ENCODE assay signal across 24 mouse cellular contexts in the genomic region with DNA sequence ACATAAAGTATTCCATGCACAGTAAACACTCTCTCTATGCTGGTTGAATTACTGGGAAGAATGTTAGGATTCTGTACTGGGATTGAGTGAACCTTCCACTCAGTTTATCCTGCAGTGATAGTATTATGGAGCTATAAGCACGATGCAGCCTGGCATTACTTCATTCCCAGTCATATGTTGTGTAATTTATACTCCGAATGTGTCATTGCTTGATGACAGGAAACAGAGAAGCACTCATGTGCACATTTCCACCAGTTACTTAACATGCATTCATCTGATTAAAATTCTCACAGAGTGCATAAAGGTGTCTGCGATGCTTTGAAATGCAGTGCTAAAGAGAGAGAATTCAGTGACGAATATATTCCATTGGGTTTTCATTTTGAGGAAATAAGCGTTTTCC.
DNase-seq lines count a peak whose midpoint lies in the region; ATAC-seq and TF ChIP-seq lines count a peak whose summit lies in the region.
"Had no signal": no experiment of that assay in that cellular context is flagged by ENCODE, and none has a peak within 500 bp of the region (broad histone marks: within the 10 kb centered on the region; RNA-seq: fewer than 3 reads in every experiment).

No protein-coding gene starts in this region.

- no peaks in the 10 kb centered on the region for H3K9me3 ChIP-seq in forebrain, embryonic 13.5 days (replicated peaks)
- no peaks in the 10 kb centered on the region for H3K9me3 ChIP-seq in forebrain, embryonic 11.5 days (ENCODE audit: control insufficient read depth, low read length)
- H3K9me3 ChIP-seq in forebrain, embryonic 15.5 days, result no peaks in the 10 kb centered on the region
- H3K9me3 ChIP-seq in forebrain, embryonic 10.5 days, result no peaks in the 10 kb centered on the region
- H3K9me3 ChIP-seq in forebrain, postnatal 0 days (ENCODE audit: low read length), result no peaks in the 10 kb centered on the region
- H3K9me3 ChIP-seq: embryonic facial prominence, embryonic 13.5 days; embryonic facial prominence, embryonic 15.5 days; G1E had no signal

- no peaks in the 10 kb centered on the region for H3K36me3 ChIP-seq in forebrain, embryonic 13.5 days (ENCODE audit: poor library complexity, severe bottlenecking)
- no peaks in the 10 kb centered on the region for H3K36me3 ChIP-seq in forebrain, embryonic 11.5 days (ENCODE audit: control insufficient read depth, insufficient read depth, low read length)
- no peaks in the 10 kb centered on the region for H3K36me3 ChIP-seq in forebrain, embryonic 15.5 days
- no peaks in the 10 kb centered on the region for H3K36me3 ChIP-seq in forebrain, embryonic 10.5 days (replicated peaks)
- H3K36me3 ChIP-seq in forebrain, postnatal 0 days (ENCODE audit: insufficient read depth), result no peaks in the 10 kb centered on the region
- H3K36me3 ChIP-seq: embryonic facial prominence, embryonic 13.5 days; embryonic facial prominence, embryonic 15.5 days; G1E had no signal

- 84% methylated on average over 5 of the region's 5 CpGs for WGBS in forebrain, embryonic 13.5 days
- 92% methylated on average over 5 of the region's 5 CpGs for WGBS in forebrain, embryonic 11.5 days
- WGBS in forebrain, embryonic 15.5 days, result 67% methylated on average over 5 of the region's 5 CpGs
- WGBS in forebrain, embryonic 10.5 days, result 94% methylated on average over 5 of the region's 5 CpGs
- WGBS in forebrain, postnatal 0 days, result 54% methylated on average over 5 of the region's 5 CpGs

- no peak for TF ChIP-seq CTCF in forebrain, postnatal 0 days (IDR thresholded peaks at IDR 0.05; ENCODE audit: low read depth)

- no peaks in the 10 kb centered on the region for H3K27me3 ChIP-seq in forebrain, embryonic 13.5 days
- no peaks in the 10 kb centered on the region for H3K27me3 ChIP-seq in forebrain, embryonic 11.5 days (ENCODE audit: control insufficient read depth, insufficient read depth, low read length)
- no peaks in the 10 kb centered on the region for H3K27me3 ChIP-seq in forebrain, embryonic 15.5 days
- H3K27me3 ChIP-seq in forebrain, embryonic 10.5 days (ENCODE audit: poor library complexity, severe bottlenecking), result no peaks in the 10 kb centered on the region
- no peaks in the 10 kb centered on the region for H3K27me3 ChIP-seq in forebrain, postnatal 0 days (ENCODE audit: insufficient read depth, low read length)
- H3K27me3 ChIP-seq: embryonic facial prominence, embryonic 13.5 days; embryonic facial prominence, embryonic 15.5 days; Patski had no signal

- H3K4me1 ChIP-seq in forebrain, embryonic 13.5 days, result no peaks in the 10 kb centered on the region
- H3K4me1 ChIP-seq in forebrain, embryonic 11.5 days (replicated peaks; ENCODE audit: control insufficient read depth, insufficient read depth, low read length), result no peaks in the 10 kb centered on the region
- no peaks in the 10 kb centered on the region for H3K4me1 ChIP-seq in forebrain, embryonic 15.5 days
- no peaks in the 10 kb centered on the region for H3K4me1 ChIP-seq in forebrain, embryonic 10.5 days
- no peaks in the 10 kb centered on the region for H3K4me1 ChIP-seq in forebrain, postnatal 0 days (ENCODE audit: insufficient read depth)
- H3K4me1 ChIP-seq: embryonic facial prominence, embryonic 13.5 days; embryonic facial prominence, embryonic 15.5 days had no signal

- no peak overlapping the region for H3K4me2 ChIP-seq in forebrain, embryonic 13.5 days
- H3K4me2 ChIP-seq in forebrain, embryonic 11.5 days (ENCODE audit: low read depth, low read length, severe bottlenecking), result no peak overlapping the region
- H3K4me2 ChIP-seq in forebrain, embryonic 15.5 days (replicated peaks), result no peak overlapping the region
- no peak overlapping the region for H3K4me2 ChIP-seq in forebrain, postnatal 0 days (ENCODE audit: low read depth)
- H3K4me2 ChIP-seq: embryonic facial prominence, embryonic 13.5 days; embryonic facial prominence, embryonic 15.5 days had no signal

- no peak overlapping the region for H3K27ac ChIP-seq in forebrain, embryonic 13.5 days
- no peak overlapping the region for H3K27ac ChIP-seq in forebrain, embryonic 11.5 days (ENCODE audit: low read depth, low read length)
- no peak overlapping the region for H3K27ac ChIP-seq in forebrain, embryonic 15.5 days (replicated peaks)
- H3K27ac ChIP-seq in forebrain, embryonic 10.5 days, result no peak overlapping the region
- no peak overlapping the region for H3K27ac ChIP-seq in forebrain, postnatal 0 days (ENCODE audit: low read depth, low read length)
- H3K27ac ChIP-seq: embryonic facial prominence, embryonic 13.5 days; embryonic facial prominence, embryonic 15.5 days had no signal

- peak; percentile 45; the same call in 1 of the 2 replicates for ATAC-seq in forebrain, embryonic 13.5 days
- no peak for ATAC-seq in forebrain, embryonic 11.5 days (replicated peaks; ENCODE audit: low FRiP score)
- peak; percentile 81 for ATAC-seq in forebrain, embryonic 15.5 days (replicated peaks)
- ATAC-seq in forebrain, postnatal 0 days, result peak; percentile 78
- ATAC-seq: activated CD4-positive, CD25-positive, alpha-beta regulatory T cell, adult 4 months; CD4-positive, CD25-positive, alpha-beta regulatory T cell, adult 4 months; Patski had no signal

- no peak overlapping the region for H3K9ac ChIP-seq in forebrain, embryonic 13.5 days
- no peak overlapping the region for H3K9ac ChIP-seq in forebrain, embryonic 11.5 days (ENCODE audit: low read length)
- no peak overlapping the region for H3K9ac ChIP-seq in forebrain, embryonic 15.5 days (replicated peaks)
- H3K9ac ChIP-seq in forebrain, postnatal 0 days, result no peak overlapping the region
- H3K9ac ChIP-seq: embryonic facial prominence, embryonic 13.5 days; embryonic facial prominence, embryonic 15.5 days had no signal

- DNase-seq in forebrain, embryonic 11.5 days (ENCODE audit: low spot score), result no peak
- no peak for DNase-seq in forebrain, embryonic 10.5 days (ENCODE audit: extremely low spot score, low spot score)
- peak; percentile 20 for DNase-seq in forebrain, postnatal 0 days
- no peak for DNase-seq in retina, postnatal 1 day
- DNase-seq: adrenal gland, adult 8-10 months; adrenal gland, postnatal 14 days; adrenal gland, postnatal 36 days; B cell, adult 2 months; cerebellum, adult 11 months; cerebellum, adult 18-20 months; cerebellum, adult 8-10 months; cerebellum, adult 9-11 months; cerebellum, postnatal 14 days; cerebellum, postnatal 36 days; embryo, embryonic 11 days had no signal

- H3K4me3 ChIP-seq in forebrain, embryonic 13.5 days, result no peak overlapping the region
- no peak overlapping the region for H3K4me3 ChIP-seq in forebrain, embryonic 11.5 days (ENCODE audit: low read depth, low read length)
- H3K4me3 ChIP-seq in forebrain, embryonic 15.5 days, result no peak overlapping the region
- no peak overlapping the region for H3K4me3 ChIP-seq in forebrain, embryonic 10.5 days
- H3K4me3 ChIP-seq in forebrain, postnatal 0 days (ENCODE audit: low read depth, low read length), result no peak overlapping the region
- H3K4me3 ChIP-seq: embryonic facial prominence, embryonic 13.5 days; embryonic facial prominence, embryonic 15.5 days; erythroblast, embryonic 14.5 days had no signal
